Mouse (Mus musculus): ENCODE data around the gene Trappc12. TPM values are rescaled to one million over a fixed set of nuclear protein-coding genes. Genes with fewer than 3 reads are reported as not detected.

Gene Trappc12
- total RNA-seq (2014; fragmentation: Nextera tagmentation) (37.4 and 49.6 TPM in 2 replicates), total RNA-seq (2017) (44.9 and 51.2 TPM in 2 replicates), polyA plus RNA-seq (2012) (9.8 and 13.5 TPM in 2 replicates)

GRCm38 (mm10) chr12:28750021-28750633, at the start of gene Trappc12:
TSS of gene Trappc12 (minus strand) at chr12:28750472.
- H3K36me3 ChIP-seq (replicated peaks): peaks cover 54% of the 10 kb centered on the region
- TF ChIP-seq POLR2AphosphoS5 (IDR thresholded peaks at IDR 0.05; ENCODE audit: insufficient replicate concordance, low read depth, low read length) (no peak), GATA1 (IDR thresholded peaks at IDR 0.05; ENCODE audit: borderline replicate concordance, low read length) (no peak), CTCF (IDR thresholded peaks at IDR 0.05; ENCODE audit: low read depth, low read length) (no peak), TAL1 (conservative IDR thresholded peaks at IDR 0.05; ENCODE audit: low read depth, low read length) (no peak), GATA2 (IDR thresholded peaks at IDR 0.05; ENCODE audit: borderline replicate concordance, low read depth, low read length) (no peak)
- no peaks in the 10 kb centered on the region for H3K27me3 ChIP-seq (ENCODE audit: insufficient read depth, low read length)
- ATAC-seq (ENCODE audit: extremely low read depth, insufficient number of reproducible peaks, low FRiP score, poor library complexity, severe bottlenecking) (peak; percentile 74), DNase-seq (ENCODE audit: low spot score) (peak; percentile 89)
- H3K9me3 ChIP-seq (replicated peaks): no peaks in the 10 kb centered on the region
- peak within 1 kb of the TSS; percentile 83 for H3K4me3 ChIP-seq (ENCODE audit: low read depth, low read length)
- peaks cover 54% of the 10 kb centered on the region for H3K4me1 ChIP-seq (ENCODE audit: insufficient read depth, low read depth, low read length)

GRCm38 (mm10) chr12:28799798-28800411, 49.6 kb upstream of the Trappc12 start:
- Histone ChIP-seq H3K4me1 (ENCODE audit: insufficient read depth, low read depth, low read length) (peaks cover 2% of the 10 kb centered on the region), H3K27me3 (ENCODE audit: insufficient read depth, low read length) (no peaks in the 10 kb centered on the region), H3K4me3 (ENCODE audit: low read depth, low read length) (no peak overlapping the region), H3K9me3 (replicated peaks) (peaks cover 5% of the 10 kb centered on the region; the same call in 1 of the 2 replicates), H3K36me3 (replicated peaks) (peaks cover 38% of the 10 kb centered on the region)
- DNase-seq (ENCODE audit: low spot score) (no peak), ATAC-seq (ENCODE audit: extremely low read depth, insufficient number of reproducible peaks, low FRiP score, poor library complexity, severe bottlenecking) (no peak)
- TF ChIP-seq POLR2AphosphoS5 (IDR thresholded peaks at IDR 0.05; ENCODE audit: insufficient replicate concordance, low read depth, low read length) (no peak), TAL1 (conservative IDR thresholded peaks at IDR 0.05; ENCODE audit: low read depth, low read length) (no peak), GATA1 (IDR thresholded peaks at IDR 0.05; ENCODE audit: borderline replicate concordance, low read length) (no peak), GATA2 (IDR thresholded peaks at IDR 0.05; ENCODE audit: borderline replicate concordance, low read depth, low read length) (no peak), CTCF (IDR thresholded peaks at IDR 0.05; ENCODE audit: low read depth, low read length) (no peak)

- Histone ChIP-seq H3K9me3 (replicated peaks) (peaks cover 5% of the 10 kb centered on the region; the same call in 1 of the 2 replicates), H3K27me3 (ENCODE audit: insufficient read depth, low read length) (no peaks in the 10 kb centered on the region), H3K4me3 (ENCODE audit: low read depth, low read length) (no peak overlapping the region), H3K36me3 (replicated peaks) (peaks cover 40% of the 10 kb centered on the region), H3K4me1 (ENCODE audit: insufficient read depth, low read depth, low read length) (no peaks in the 10 kb centered on the region)
- TF ChIP-seq GATA1 (IDR thresholded peaks at IDR 0.05; ENCODE audit: borderline replicate concordance, low read length) (no peak), POLR2AphosphoS5 (IDR thresholded peaks at IDR 0.05; ENCODE audit: insufficient replicate concordance, low read depth, low read length) (no peak), CTCF (IDR thresholded peaks at IDR 0.05; ENCODE audit: low read depth, low read length) (no peak), GATA2 (IDR thresholded peaks at IDR 0.05; ENCODE audit: borderline replicate concordance, low read depth, low read length) (no peak), TAL1 (conservative IDR thresholded peaks at IDR 0.05; ENCODE audit: low read depth, low read length) (no peak)
- ATAC-seq (ENCODE audit: extremely low read depth, insufficient number of reproducible peaks, low FRiP score, poor library complexity, severe bottlenecking) (no peak), DNase-seq (ENCODE audit: low spot score) (no peak)
These were observed 46.7 kb upstream of the Trappc12 start for GRCm38 (mm10) chr12:28796881-28797420.

- no peak for DNase-seq (ENCODE audit: low spot score)
- no peaks in the 10 kb centered on the region for H3K4me1 ChIP-seq (ENCODE audit: insufficient read depth, low read depth, low read length)
- ATAC-seq (ENCODE audit: extremely low read depth, insufficient number of reproducible peaks, low FRiP score, poor library complexity, severe bottlenecking): no peak
These were observed 44.8 kb upstream of the Trappc12 start for GRCm38 (mm10) chr12:28795041-28795440.

GRCm38 (mm10) chr12:28793715-28794114, 43.4 kb upstream of the Trappc12 start:
- no peaks in the 10 kb centered on the region for H3K27me3 ChIP-seq (ENCODE audit: insufficient read depth, low read length)
- no peak for DNase-seq (ENCODE audit: low spot score)
- no peak for ATAC-seq (ENCODE audit: extremely low read depth, insufficient number of reproducible peaks, low FRiP score, poor library complexity, severe bottlenecking)
- peaks cover 44% of the 10 kb centered on the region for H3K36me3 ChIP-seq (replicated peaks)
- no peak for TF ChIP-seq CTCF (IDR thresholded peaks at IDR 0.05; ENCODE audit: low read depth, low read length)
- no peak for TF ChIP-seq GATA2 (IDR thresholded peaks at IDR 0.05; ENCODE audit: borderline replicate concordance, low read depth, low read length)
- TF ChIP-seq POLR2AphosphoS5 (IDR thresholded peaks at IDR 0.05; ENCODE audit: insufficient replicate concordance, low read depth, low read length): no peak
- no peak for TF ChIP-seq TAL1 (conservative IDR thresholded peaks at IDR 0.05; ENCODE audit: low read depth, low read length)
- TF ChIP-seq GATA1 (IDR thresholded peaks at IDR 0.05; ENCODE audit: borderline replicate concordance, low read length): no peak
- no peaks in the 10 kb centered on the region for H3K4me1 ChIP-seq (ENCODE audit: insufficient read depth, low read depth, low read length)
- H3K9me3 ChIP-seq (replicated peaks): peaks cover 5% of the 10 kb centered on the region; the same call in 1 of the 2 replicates
- H3K4me3 ChIP-seq (ENCODE audit: low read depth, low read length): no peak overlapping the region

More at GRCm38 (mm10) chr12:28795041-28795440, 44.8 kb upstream of the Trappc12 start:
- H3K36me3 ChIP-seq (replicated peaks): peaks cover 47% of the 10 kb centered on the region
- H3K4me3 ChIP-seq (ENCODE audit: low read depth, low read length): no peak overlapping the region
- peaks cover 5% of the 10 kb centered on the region; the same call in 1 of the 2 replicates for H3K9me3 ChIP-seq (replicated peaks)
- TF ChIP-seq GATA2 (IDR thresholded peaks at IDR 0.05; ENCODE audit: borderline replicate concordance, low read depth, low read length) (no peak), TAL1 (conservative IDR thresholded peaks at IDR 0.05; ENCODE audit: low read depth, low read length) (no peak), CTCF (IDR thresholded peaks at IDR 0.05; ENCODE audit: low read depth, low read length) (no peak), POLR2AphosphoS5 (IDR thresholded peaks at IDR 0.05; ENCODE audit: insufficient replicate concordance, low read depth, low read length) (no peak), GATA1 (IDR thresholded peaks at IDR 0.05; ENCODE audit: borderline replicate concordance, low read length) (no peak)
- no peaks in the 10 kb centered on the region for H3K27me3 ChIP-seq (ENCODE audit: insufficient read depth, low read length)

- no peaks in the 10 kb centered on the region for H3K27me3 ChIP-seq (ENCODE audit: insufficient read depth, low read length)
- no peak for ATAC-seq (ENCODE audit: extremely low read depth, insufficient number of reproducible peaks, low FRiP score, poor library complexity, severe bottlenecking)
- H3K36me3 ChIP-seq (replicated peaks): peaks cover 46% of the 10 kb centered on the region
- H3K4me3 ChIP-seq (ENCODE audit: low read depth, low read length): no peak overlapping the region
- no peak for TF ChIP-seq GATA2 (IDR thresholded peaks at IDR 0.05; ENCODE audit: borderline replicate concordance, low read depth, low read length)
- no peak for TF ChIP-seq TAL1 (conservative IDR thresholded peaks at IDR 0.05; ENCODE audit: low read depth, low read length)
- no peak for TF ChIP-seq POLR2AphosphoS5 (IDR thresholded peaks at IDR 0.05; ENCODE audit: insufficient replicate concordance, low read depth, low read length)
- no peak for TF ChIP-seq GATA1 (IDR thresholded peaks at IDR 0.05; ENCODE audit: borderline replicate concordance, low read length)
- no peak for TF ChIP-seq CTCF (IDR thresholded peaks at IDR 0.05; ENCODE audit: low read depth, low read length)
- H3K9me3 ChIP-seq (replicated peaks): 0 out of 2 replicates have a peak, but pooled peaks cover 4% of the 10 kb centered on the region
- no peaks in the 10 kb centered on the region; the same call in 1 of the 2 replicates for H3K4me1 ChIP-seq (ENCODE audit: insufficient read depth, low read depth, low read length)
- no peak for DNase-seq (ENCODE audit: low spot score)
These were observed 42.3 kb upstream of the Trappc12 start for GRCm38 (mm10) chr12:28792613-28793012.
